Mouse (Mus musculus) lung, embryonic 16.5 days (tissue): Measurements from ENCODE around the gene Tex46. TPM values are rescaled to one million over a fixed set of nuclear protein-coding genes. Genes with fewer than 3 reads are reported as not detected.

Source experiments
- ATAC-seq: fragments of 200-750 bp; cut with Nextera tagmentation; 2 replicates; pipeline ENCODE4 v1.8.0; 2017; ENCODE audit warnings: low read depth, mild to moderate bottlenecking, moderate library complexity
- H3K27ac ChIP-seq: fragments of 300-500 bp; sonication (generic); 2 replicates; pipeline ENCODE4 v1.5.1; 2014; ENCODE audit warnings: mild to moderate bottlenecking, control low read depth, low read length
- H3K27me3 ChIP-seq: fragments of 300-500 bp; sonication (generic); 2 replicates; pipeline ENCODE4 v1.6.1; 2014; ENCODE audit warnings: low read depth, low read length, mixed read lengths; ENCODE audit not compliant: control insufficient read depth, insufficient read depth
- H3K36me3 ChIP-seq: fragments of 300-500 bp; sonication (generic); 2 replicates; pipeline ENCODE4 v1.6.1; 2014; ENCODE audit warnings: low read length; ENCODE audit not compliant: control insufficient read depth, insufficient read depth
- H3K4me1 ChIP-seq: fragments of 300-500 bp; sonication (generic); replicated peaks from 2 replicates; pipeline ENCODE4 v1.6.1; 2014; ENCODE audit warnings: low read length, mixed read lengths; ENCODE audit not compliant: control insufficient read depth, insufficient read depth
- H3K4me2 ChIP-seq: fragments of 300-500 bp; sonication (generic); 2 replicates; pipeline ENCODE4 v1.6.1; 2014; ENCODE audit warnings: low read depth, low read length, control low read depth
- H3K4me3 ChIP-seq: fragments of 300-500 bp; sonication (generic); 2 replicates; pipeline ENCODE4 v1.5.1; 2014; ENCODE audit warnings: mild to moderate bottlenecking, low read length, control low read depth
- H3K9ac ChIP-seq: fragments of 300-500 bp; sonication (generic); 2 replicates; pipeline ENCODE4 v1.6.1; 2014; ENCODE audit warnings: low read length, control low read depth
- H3K9me3 ChIP-seq: fragments of 300-500 bp; sonication (generic); 2 replicates; pipeline ENCODE4 v1.6.1; 2016; ENCODE audit warnings: low read length; ENCODE audit not compliant: control insufficient read depth
- WGBS: fragments of 180-500 bp; shearing (Covaris S2); extraction: QIAGEN DNeasy Blood & Tissue Kit; methylation state at CpG from one replicate; pipeline ENCODE4 v1.1.7; 2014; 5-methylcytosine and 5-hydroxymethylcytosine counted together
- polyA plus RNA-seq: library from polyadenylated mRNA; unstranded; fragments of >200 nt; fragmentation: Nextera tagmentation; extraction: Ambion mirVana; gene quantifications from 2 replicates; pipeline ENCODE4 v1.2.1, GENCODE M21; 2015

The Tex46 gene
- not detected in 2 replicates for polyA plus RNA-seq

DNA sequence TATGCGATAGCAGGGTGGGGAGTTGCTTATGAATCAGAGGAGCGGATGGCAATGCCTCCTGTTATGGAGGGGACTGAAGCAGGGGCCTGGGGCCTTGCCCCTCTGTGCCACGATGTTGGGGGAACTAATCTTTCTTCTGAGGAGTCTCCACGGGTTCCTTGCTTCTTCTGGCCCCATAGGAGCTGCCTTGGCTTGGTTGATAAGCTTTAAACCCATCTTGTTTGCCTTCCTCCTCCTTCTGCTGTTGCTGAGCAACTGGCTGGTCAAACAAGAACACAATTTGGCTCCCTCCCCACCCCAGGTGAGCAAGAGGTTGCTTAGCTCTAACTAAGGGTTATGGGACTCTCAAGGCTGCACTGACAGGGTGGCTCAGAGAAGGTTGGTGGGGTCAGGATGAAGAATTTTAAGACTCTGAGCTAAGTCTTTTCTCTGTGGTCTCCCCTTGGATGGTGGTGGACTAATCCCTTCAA is at the start of gene Tex46:
Tex46 (plus strand) TSS at position 51 of the 470 bp plus-strand sequence.
- Histone ChIP-seq H3K4me3 (no peak within 1 kb of the TSS), H3K4me1 (no peaks in the 10 kb centered on the region), H3K36me3 (no peaks in the 10 kb centered on the region), H3K9ac (no peak within 1 kb of the TSS), H3K27me3 (no peaks in the 10 kb centered on the region), H3K4me2 (no peak within 1 kb of the TSS), H3K9me3 (no peaks in the 10 kb centered on the region), H3K27ac (no peak within 1 kb of the TSS)
- 38% methylated on average over 4 of the region's 4 CpGs for WGBS
- ATAC-seq: no peak

DNA sequence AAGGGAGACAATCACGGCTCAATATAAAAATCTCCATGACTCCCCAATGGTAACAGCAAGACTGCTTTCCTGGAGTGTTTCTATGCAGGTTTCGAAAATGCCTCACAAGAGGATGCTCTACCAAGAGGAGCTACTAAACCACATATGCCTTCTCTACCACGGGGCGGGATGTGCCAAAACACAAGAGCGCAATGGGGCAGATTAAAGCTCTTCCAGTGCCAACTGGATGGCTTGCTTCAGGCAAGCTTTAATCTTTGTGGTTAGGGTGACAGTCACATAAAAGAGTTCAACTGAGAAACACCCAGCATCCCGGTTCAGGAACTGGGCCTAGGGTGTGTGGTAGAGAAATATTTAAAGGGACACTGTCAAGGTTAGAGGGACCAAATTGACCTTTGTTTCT is 47.5 kb upstream of the Tex46 start:
- no peak overlapping the region for H3K4me2 ChIP-seq
- no peaks in the 10 kb centered on the region for H3K27me3 ChIP-seq
- no peak overlapping the region for H3K4me3 ChIP-seq
- H3K9me3 ChIP-seq: no peaks in the 10 kb centered on the region
- H3K36me3 ChIP-seq: peaks cover 33% of the 10 kb centered on the region
- ATAC-seq: no peak
- peaks cover 3% of the 10 kb centered on the region for H3K4me1 ChIP-seq
- WGBS: 89% methylated on average over 6 of the region's 6 CpGs
- H3K9ac ChIP-seq: no peak overlapping the region
- no peak overlapping the region for H3K27ac ChIP-seq

DNA sequence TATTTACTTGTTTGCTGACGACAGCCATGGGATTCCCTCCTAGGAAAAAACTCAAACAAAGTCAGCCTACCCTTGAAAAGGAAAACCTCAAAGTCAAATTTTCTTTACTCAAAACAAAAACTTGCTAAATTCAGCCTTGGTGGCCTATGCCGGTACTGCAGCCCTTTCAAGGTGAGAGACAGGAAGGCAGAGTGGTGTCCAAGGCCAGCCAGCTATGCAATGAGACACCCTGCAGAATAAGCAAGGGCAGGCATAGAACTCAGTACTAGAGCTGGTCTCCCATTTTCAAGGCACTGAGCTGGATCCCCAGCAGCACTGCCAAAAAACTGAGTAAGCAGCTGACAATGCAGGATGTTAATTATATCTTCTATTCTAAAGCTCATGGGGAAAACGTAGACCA is 41.6 kb upstream of the Tex46 start:
- no peaks in the 10 kb centered on the region for H3K9me3 ChIP-seq
- H3K9ac ChIP-seq: no peak overlapping the region
- no peaks in the 10 kb centered on the region for H3K27me3 ChIP-seq
- no peak overlapping the region for H3K4me2 ChIP-seq
- no peak overlapping the region for H3K4me3 ChIP-seq
- no peaks in the 10 kb centered on the region for H3K4me1 ChIP-seq
- 63% methylated on average over 3 of the region's 3 CpGs for WGBS
- peaks cover 30% of the 10 kb centered on the region for H3K36me3 ChIP-seq
- H3K27ac ChIP-seq: no peak overlapping the region
- ATAC-seq: no peak

DNA sequence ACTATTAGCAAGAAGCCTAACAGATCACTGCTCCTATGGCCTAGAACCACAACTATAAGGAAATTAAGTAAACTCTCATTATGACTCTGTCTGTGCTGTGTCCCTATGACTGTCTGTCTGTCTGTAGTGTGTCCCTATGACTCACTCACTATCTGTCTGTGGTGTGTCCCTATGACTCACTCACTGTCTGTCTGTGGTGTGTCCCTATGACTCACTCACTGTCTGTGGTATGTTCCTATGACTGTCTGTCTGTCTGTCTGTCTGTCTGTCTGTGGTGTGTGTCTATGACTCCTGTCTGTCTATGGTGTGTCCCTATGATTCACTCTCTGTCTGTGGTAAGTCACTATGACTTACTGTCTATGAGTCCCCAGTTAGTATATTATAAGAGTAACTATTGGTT is 40.2 kb upstream of the Tex46 start:
- peaks cover 24% of the 10 kb centered on the region for H3K36me3 ChIP-seq
- H3K27ac ChIP-seq: no peak overlapping the region
- ATAC-seq: no peak
- H3K4me3 ChIP-seq: no peak overlapping the region
- H3K4me2 ChIP-seq: no peak overlapping the region
- H3K9me3 ChIP-seq: no peaks in the 10 kb centered on the region
- no peak overlapping the region for H3K9ac ChIP-seq
- H3K4me1 ChIP-seq: no peaks in the 10 kb centered on the region
- no peaks in the 10 kb centered on the region for H3K27me3 ChIP-seq

DNA sequence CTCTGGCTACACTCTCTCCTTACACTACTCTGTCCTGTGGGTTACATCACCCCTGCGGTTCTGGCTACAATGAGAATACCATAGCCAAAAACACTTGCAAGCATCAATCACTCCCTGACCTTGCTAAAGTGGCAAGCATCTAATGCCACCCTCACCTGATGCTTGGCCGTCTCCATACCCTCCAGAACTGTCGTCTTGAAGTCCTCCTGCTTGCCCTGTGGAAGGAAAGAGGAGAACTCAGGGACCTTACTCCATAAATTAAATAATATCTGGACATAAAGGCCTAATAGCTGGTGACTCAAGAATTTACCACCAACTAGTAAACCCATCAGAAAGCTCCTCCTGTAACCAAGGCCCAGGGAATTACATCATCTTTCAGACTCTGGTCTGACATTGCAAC is 28.4 kb upstream of the Tex46 start:
- 0 out of 2 replicates have a peak, but pooled peaks cover 2% of the 10 kb centered on the region for H3K36me3 ChIP-seq
- H3K27me3 ChIP-seq: no peaks in the 10 kb centered on the region
- no peak overlapping the region for H3K27ac ChIP-seq
- no peak overlapping the region for H3K4me2 ChIP-seq
- 86% methylated on average over 3 of the region's 3 CpGs for WGBS
- H3K9ac ChIP-seq: no peak overlapping the region
- peaks cover 2% of the 10 kb centered on the region; the same call in 1 of the 2 replicates for H3K4me1 ChIP-seq
- no peak for ATAC-seq
- no peaks in the 10 kb centered on the region for H3K9me3 ChIP-seq
- H3K4me3 ChIP-seq: no peak overlapping the region

DNA sequence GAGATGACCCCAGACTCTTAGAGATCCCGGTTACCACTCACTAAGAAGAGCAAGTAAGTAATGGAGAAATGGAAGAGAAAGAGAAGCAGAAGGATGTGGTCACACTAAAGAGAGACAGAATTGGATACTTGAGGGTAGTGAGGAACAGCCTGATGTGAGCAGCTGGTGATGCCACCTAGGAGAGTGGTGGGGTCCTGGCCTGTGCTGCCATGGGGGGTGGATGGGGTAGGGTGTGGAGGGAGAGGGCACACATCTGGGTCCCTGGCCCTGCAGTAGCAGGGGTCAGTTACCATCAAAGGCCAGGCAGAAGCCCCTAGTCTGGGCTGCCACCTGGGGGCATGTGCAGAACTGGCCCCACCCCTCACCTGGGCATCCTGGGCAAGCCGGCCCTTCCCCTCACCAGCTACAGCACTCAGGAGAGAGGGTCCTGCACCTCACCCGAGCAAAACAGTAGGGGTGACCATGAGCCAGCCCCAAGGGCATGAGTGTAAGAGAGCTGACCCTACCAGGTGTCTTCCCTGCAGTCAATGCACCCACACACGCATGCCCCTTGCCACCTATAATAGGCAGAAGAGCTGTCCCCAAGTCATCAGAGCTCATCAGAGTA is 22.9 kb upstream of the Tex46 start:
- no peak overlapping the region for H3K27ac ChIP-seq
- no peak overlapping the region for H3K4me3 ChIP-seq
- ATAC-seq: no peak
- H3K4me2 ChIP-seq: no peak overlapping the region
- peaks cover 2% of the 10 kb centered on the region; the same call in 1 of the 2 replicates for H3K4me1 ChIP-seq
- H3K36me3 ChIP-seq: no peaks in the 10 kb centered on the region; the same call in 1 of the 2 replicates
- H3K9me3 ChIP-seq: no peaks in the 10 kb centered on the region
- H3K27me3 ChIP-seq: no peaks in the 10 kb centered on the region
- WGBS: 82% methylated on average over 4 of the region's 4 CpGs
- no peak overlapping the region for H3K9ac ChIP-seq

DNA sequence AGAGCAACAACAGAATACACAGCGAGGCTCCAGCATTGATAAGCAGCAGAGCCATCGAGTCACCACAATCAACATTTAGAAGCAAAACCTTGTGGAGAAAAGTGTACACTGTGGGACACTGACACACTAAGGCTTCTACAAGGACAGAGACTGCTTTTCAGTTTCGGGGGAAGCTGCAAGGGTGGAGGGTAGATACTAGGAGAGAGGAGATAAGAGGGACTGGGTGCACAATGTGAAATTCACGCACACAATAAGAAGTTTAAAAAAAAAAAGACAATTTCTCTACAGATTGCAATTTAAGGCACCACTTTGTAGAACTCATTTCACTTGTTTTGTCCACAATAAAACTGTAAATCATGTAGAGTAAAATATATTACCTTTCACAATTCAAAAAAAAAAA is 22.2 kb upstream of the Tex46 start:
- H3K4me3 ChIP-seq: no peak overlapping the region
- H3K9ac ChIP-seq: no peak overlapping the region
- no peak overlapping the region for H3K27ac ChIP-seq
- peaks cover 2% of the 10 kb centered on the region; the same call in 1 of the 2 replicates for H3K4me1 ChIP-seq
- no peak for ATAC-seq
- H3K4me2 ChIP-seq: no peak overlapping the region
- WGBS: 87% methylated on average over 4 of the region's 4 CpGs
- H3K9me3 ChIP-seq: no peaks in the 10 kb centered on the region
- no peaks in the 10 kb centered on the region for H3K27me3 ChIP-seq
- H3K36me3 ChIP-seq: no peaks in the 10 kb centered on the region; the same call in 1 of the 2 replicates

DNA sequence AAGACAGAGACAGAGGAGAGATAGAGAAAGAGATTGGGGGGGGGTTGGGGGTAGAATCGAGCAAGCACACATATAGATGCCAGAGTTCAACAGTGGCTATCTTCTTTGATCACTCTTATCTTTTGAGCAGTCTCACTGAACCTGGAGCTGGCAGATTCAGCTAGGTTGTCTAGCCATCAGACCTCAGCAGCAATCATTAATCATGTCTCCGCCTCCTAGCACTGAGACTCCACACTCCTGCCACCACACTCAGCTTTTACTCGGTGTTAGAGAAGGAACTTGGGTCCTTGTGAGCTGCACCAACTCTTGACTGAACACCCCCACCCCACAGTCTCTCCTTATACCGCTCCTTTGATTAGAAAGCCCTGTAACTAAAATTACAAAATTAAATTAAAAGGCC is 18.1 kb upstream of the Tex46 start:
- H3K4me2 ChIP-seq: no peak overlapping the region
- ATAC-seq: no peak
- H3K9me3 ChIP-seq: no peaks in the 10 kb centered on the region
- peaks cover 6% of the 10 kb centered on the region; the same call in 1 of the 2 replicates for H3K4me1 ChIP-seq
- H3K27ac ChIP-seq: no peak overlapping the region
- H3K4me3 ChIP-seq: no peak overlapping the region
- WGBS: 36% methylated on average over 4 of the region's 4 CpGs
- no peaks in the 10 kb centered on the region for H3K27me3 ChIP-seq
- H3K9ac ChIP-seq: no peak overlapping the region
- no peaks in the 10 kb centered on the region; the same call in 1 of the 2 replicates for H3K36me3 ChIP-seq

DNA sequence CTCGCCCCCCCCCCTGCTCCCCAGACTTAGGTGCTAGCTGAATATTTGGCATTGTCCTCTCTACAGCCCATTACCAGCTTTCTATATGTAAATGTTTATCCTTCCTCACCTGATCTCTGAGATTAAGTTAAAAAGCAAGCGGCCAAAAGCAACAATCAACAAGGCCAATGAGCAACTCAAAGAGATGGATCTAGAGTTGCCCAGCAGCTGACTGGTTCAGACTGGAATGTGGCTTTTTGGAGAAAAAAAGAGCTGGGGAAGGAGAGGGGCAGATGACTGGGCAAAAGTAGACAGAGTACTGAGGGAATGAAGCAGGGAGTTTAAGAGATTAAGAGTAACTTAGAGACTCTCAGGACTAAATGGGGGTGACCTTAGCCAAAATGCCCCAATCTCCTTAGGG is 16.2 kb upstream of the Tex46 start:
- H3K4me1 ChIP-seq: peaks cover 6% of the 10 kb centered on the region; the same call in 1 of the 2 replicates
- no peaks in the 10 kb centered on the region; the same call in 1 of the 2 replicates for H3K36me3 ChIP-seq
- WGBS: 62% methylated on average over 2 of the region's 2 CpGs
- no peaks in the 10 kb centered on the region for H3K9me3 ChIP-seq
- no peak overlapping the region for H3K4me3 ChIP-seq
- no peak overlapping the region for H3K9ac ChIP-seq
- no peak overlapping the region for H3K27ac ChIP-seq
- no peak overlapping the region for H3K4me2 ChIP-seq
- no peaks in the 10 kb centered on the region for H3K27me3 ChIP-seq
- ATAC-seq: no peak
